Mouse (Mus musculus) CD4-positive, CD25-positive, alpha-beta regulatory T cell, adult 9 weeks (primary cell): ENCODE results near the gene Rnf7. TPM values are rescaled to one million over a fixed set of nuclear protein-coding genes. Genes with fewer than 3 reads are reported as not detected.

Experiments used
- polyA plus RNA-seq: library from polyadenylated mRNA; unstranded; fragments of 100-300 nt; shearing (Covaris generic); gene quantifications from one replicate; pipeline ENCODE4 v1.2.1, GENCODE M21; 2017

Gene Rnf7
- 112 TPM for polyA plus RNA-seq

GRCm38 (mm10) chr9:96478071-96478888, at the start of gene Rnf7:
Gene Rnf7, minus strand, starts transcription at chr9:96478675.

GRCm38 (mm10) chr9:96524972-96525506, 46.6 kb upstream of the Rnf7 start, which contains the start of gene Gm28729:
Gene Gm28729, minus strand, starts transcription at chr9:96525264.

Other genes with a start within 250 kb of the Rnf7 start
- gene Atp1b3, start 114.2 kb downstream of the Rnf7 start, polyA plus RNA-seq: 448 TPM
- not detected for gene Gm28729, start 46.6 kb upstream of the Rnf7 start, polyA plus RNA-seq
- gene Rasa2, start 152.9 kb upstream of the Rnf7 start, polyA plus RNA-seq: 28.6 TPM